Mouse (Mus musculus) urinary bladder, postnatal 25 days (tissue): ENCODE results near the gene Txndc15.
A peak's percentile ranks its signal among the peaks of the same experiment; 100 is the strongest.

Source experiments
- DNase-seq: peaks from one replicate; pipeline ENCODE4 v3.0.0; 2022; ENCODE audit warnings: low spot score

Txndc15 gene

GRCm38 (mm10) chr13:55730716-55731115, 16.3 kb downstream of the Txndc15 start:
- no peak for DNase-seq

- DNase-seq: no peak
Observed at GRCm38 (mm10) chr13:55732121-55732520, 17.7 kb downstream of the Txndc15 start.

GRCm38 (mm10) chr13:55733628-55734502, 19.4 kb downstream of the Txndc15 start:
- DNase-seq: no peak

GRCm38 (mm10) chr13:55737885-55738284, 23.4 kb downstream of the Txndc15 start:
- DNase-seq: no peak

- no peak for DNase-seq
Observed at GRCm38 (mm10) chr13:55742306-55742705, 27.9 kb downstream of the Txndc15 start.

- no peak for DNase-seq
Observed at GRCm38 (mm10) chr13:55754380-55754779, 39.9 kb downstream of the Txndc15 start.

- no peak for DNase-seq
Observed at GRCm38 (mm10) chr13:55756789-55757188, 42.3 kb downstream of the Txndc15 start.

GRCm38 (mm10) chr13:55757645-55758044, 43.2 kb downstream of the Txndc15 start:
- DNase-seq: no peak

GRCm38 (mm10) chr13:55760576-55760975, 46.1 kb downstream of the Txndc15 start:
- DNase-seq: no peak

GRCm38 (mm10) chr13:55761486-55761885, 47.0 kb downstream of the Txndc15 start:
- no peak for DNase-seq

GRCm38 (mm10) chr13:55774352-55774751, 59.9 kb downstream of the Txndc15 start:
- no peak for DNase-seq

- DNase-seq: peak; percentile 6
Observed at GRCm38 (mm10) chr13:55775056-55775455, 60.6 kb downstream of the Txndc15 start.
